ENCODE assay signal across 17 mouse cellular contexts in genomic region chr9:30577243-30577642, GRCm38 (mm10).
"Had no signal": no experiment of that assay in that cellular context is flagged by ENCODE, and none has a peak within 500 bp of the region (broad histone marks: within the 10 kb centered on the region; RNA-seq: fewer than 3 reads in every experiment).

No protein-coding gene starts in this region.

- H3K27me3 ChIP-seq: kidney, embryonic 15.5 days; liver, embryonic 13.5 days; neural tube, embryonic 12.5 days; stomach, embryonic 15.5 days had no signal

- H3K4me1 ChIP-seq: kidney, embryonic 15.5 days; liver, embryonic 13.5 days; neural tube, embryonic 12.5 days; stomach, embryonic 15.5 days had no signal

- H3K9ac ChIP-seq: kidney, embryonic 15.5 days; liver, embryonic 13.5 days; neural tube, embryonic 12.5 days; stomach, embryonic 15.5 days had no signal

- DNase-seq: kidney, postnatal 10 days; kidney, postnatal 36 days; layer of hippocampus, postnatal 36 days; liver, embryonic 13.5 days; lung, adult 2 months; lung, postnatal 14 days; lung, postnatal 4 days; midbrain, embryonic 14.5 days; retina, postnatal 1 day; right cerebral cortex, postnatal 25 days; spleen, adult 18-20 months; thymus, postnatal 25 days had no signal

- H3K4me3 ChIP-seq: kidney, embryonic 15.5 days; left cerebral cortex, adult 2 months; liver, embryonic 13.5 days; neural tube, embryonic 12.5 days; stomach, embryonic 15.5 days had no signal

- H3K9me3 ChIP-seq: kidney, embryonic 15.5 days; liver, embryonic 13.5 days; neural tube, embryonic 12.5 days; stomach, embryonic 15.5 days had no signal

- H3K36me3 ChIP-seq: kidney, embryonic 15.5 days; liver, embryonic 13.5 days; neural tube, embryonic 12.5 days; stomach, embryonic 15.5 days had no signal

- H3K27ac ChIP-seq: kidney, embryonic 15.5 days; left cerebral cortex, adult 2 months; liver, embryonic 13.5 days; neural tube, embryonic 12.5 days; stomach, embryonic 15.5 days had no signal

- H3K4me2 ChIP-seq: kidney, embryonic 15.5 days; liver, embryonic 13.5 days; midbrain, embryonic 11.5 days; neural tube, embryonic 12.5 days; stomach, embryonic 15.5 days had no signal
